In genomic region chr3:31209001-31209400, GRCm38 (mm10) we compare ENCODE assay signal across 9 mouse cellular contexts. TPM values are rescaled to one million over a fixed set of nuclear protein-coding genes. Genes with fewer than 3 reads are reported as not detected.
DNase-seq lines count a peak whose midpoint lies in the region; ATAC-seq and TF ChIP-seq lines count a peak whose summit lies in the region.
"Had no signal": no experiment of that assay in that cellular context is flagged by ENCODE, and none has a peak within 500 bp of the region (broad histone marks: within the 10 kb centered on the region; RNA-seq: fewer than 3 reads in every experiment).

No protein-coding gene starts in this region.

- H3K9ac ChIP-seq in lung, postnatal 0 days (replicated peaks; ENCODE audit: low read depth) = no peak overlapping the region
- H3K9ac ChIP-seq in stomach, embryonic 15.5 days = no peak overlapping the region

- TF ChIP-seq EP300 in lung, postnatal 0 days (IDR thresholded peaks at IDR 0.05) = no peak

- no peaks in the 10 kb centered on the region for H3K9me3 ChIP-seq in lung, postnatal 0 days (ENCODE audit: low read length)
- no peaks in the 10 kb centered on the region for H3K9me3 ChIP-seq in stomach, embryonic 15.5 days

- no peak for TF ChIP-seq CTCF in lung, postnatal 0 days (IDR thresholded peaks at IDR 0.05)

- no peak overlapping the region for H3K27ac ChIP-seq in lung, postnatal 0 days (ENCODE audit: low read length)
- H3K27ac ChIP-seq in stomach, embryonic 15.5 days = no peak overlapping the region

- 9% methylated on average over 19 of the region's 19 CpGs for WGBS in lung, postnatal 0 days
- WGBS in stomach, embryonic 15.5 days = 6% methylated on average over 19 of the region's 19 CpGs

- H3K4me1 ChIP-seq in lung, postnatal 0 days (ENCODE audit: insufficient read depth, low read depth, low read length) = no peaks in the 10 kb centered on the region
- H3K4me1 ChIP-seq in stomach, embryonic 15.5 days = peaks cover 16% of the 10 kb centered on the region; the same call in 1 of the 2 replicates
- H3K4me1 ChIP-seq: megakaryocyte, embryonic 14.5 days had no signal

- no peaks in the 10 kb centered on the region for H3K27me3 ChIP-seq in lung, postnatal 0 days (replicated peaks; ENCODE audit: insufficient read depth, low read length)
- H3K27me3 ChIP-seq in stomach, embryonic 15.5 days (replicated peaks) = no peaks in the 10 kb centered on the region
- H3K27me3 ChIP-seq: megakaryocyte, embryonic 14.5 days had no signal

- no peak overlapping the region for H3K4me3 ChIP-seq in lung, postnatal 0 days (ENCODE audit: low read depth, low read length)
- H3K4me3 ChIP-seq in stomach, embryonic 15.5 days (replicated peaks) = 0 out of 2 replicates have a peak overlapping the region, but pooled peaks have one; percentile 12
- H3K4me3 ChIP-seq: megakaryocyte, embryonic 14.5 days had no signal

- ATAC-seq in frontal cortex, adult (ENCODE audit: low TSS enrichment) = peak; percentile 58
- ATAC-seq in lung, postnatal 0 days = no peak
- ATAC-seq in stomach, embryonic 15.5 days (ENCODE audit: insufficient read depth, low FRiP score, low read depth) = no peak

- DNase-seq in frontal cortex, postnatal 10 days (ENCODE audit: low spot score in 2 of 2) = no peak
- DNase-seq in lung, postnatal 0 days (ENCODE audit: low spot score) = no peak
- no peak for DNase-seq in lung, postnatal 14 days
- DNase-seq in layer of hippocampus, postnatal 36 days = peak; percentile 50 to 56
- DNase-seq in ovary, postnatal 36 days (ENCODE audit: low spot score) = no peak
- DNase-seq in cerebellum, postnatal 4 days (ENCODE audit: low spot score in 2 of 2) = no peak

- peak overlapping the region; percentile 22; the same call in 1 of the 2 replicates for H3K4me2 ChIP-seq in lung, postnatal 0 days (replicated peaks; ENCODE audit: low read depth, low read length)
- peak overlapping the region; percentile 42 for H3K4me2 ChIP-seq in stomach, embryonic 15.5 days

- no peaks in the 10 kb centered on the region for H3K36me3 ChIP-seq in lung, postnatal 0 days (ENCODE audit: insufficient read depth, low read length)
- H3K36me3 ChIP-seq in stomach, embryonic 15.5 days = no peaks in the 10 kb centered on the region

RNA-seq across cellular contexts. Expression of gene Cldn11, which starts 59.3 kb away (rescaled TPM):
- 1.3 and 2.2 TPM in 2 replicates for polyA plus RNA-seq in lung, postnatal 0 days (2015; fragmentation: Nextera tagmentation; extraction: Ambion mirVana)
- 100 to 1,000 TPM; 200 to 204 TPM for total RNA-seq in layer of hippocampus, postnatal 36 days (2021)
- polyA plus RNA-seq in stomach, embryonic 15.5 days (2015; fragmentation: Nextera tagmentation; extraction: Ambion mirVana) = 4.9 and 6.6 TPM in 2 replicates

Comparison
In these comparisons a context has a peak if more than half of its experiments do, and no peak if none do; other contexts are left out.
1. DNase-seq: peak in layer of hippocampus, postnatal 36 days (2 of 2); none in frontal cortex, postnatal 10 days (0 of 2), lung, postnatal 0 days (single experiment), lung, postnatal 14 days (single experiment), ovary, postnatal 36 days (single experiment) and cerebellum, postnatal 4 days (0 of 2).